Mouse (Mus musculus) embryonic fibroblast, embryonic 13.5 days (primary cell): ENCODE results near the gene Prex1.
"Not testable (repeated sequence)": the region's sequence is repeated elsewhere in the genome, so short reads cannot be mapped to it uniquely, and the experiment has no call there.

Source experiments
- CTCF ChIP-seq: IDR thresholded peaks from 2 replicates; pipeline ENCODE4 v1.5.1; 2011; ENCODE audit warnings: mild to moderate bottlenecking, control low read depth, low read length, moderate library complexity, borderline replicate concordance; ENCODE audit not compliant: insufficient read depth
- POLR2A ChIP-seq: IDR thresholded peaks from 2 replicates; pipeline ENCODE4 v1.6.1; 2011; ENCODE audit warnings: low read depth, mild to moderate bottlenecking, control low read depth, low read length, moderate library complexity

DNA sequence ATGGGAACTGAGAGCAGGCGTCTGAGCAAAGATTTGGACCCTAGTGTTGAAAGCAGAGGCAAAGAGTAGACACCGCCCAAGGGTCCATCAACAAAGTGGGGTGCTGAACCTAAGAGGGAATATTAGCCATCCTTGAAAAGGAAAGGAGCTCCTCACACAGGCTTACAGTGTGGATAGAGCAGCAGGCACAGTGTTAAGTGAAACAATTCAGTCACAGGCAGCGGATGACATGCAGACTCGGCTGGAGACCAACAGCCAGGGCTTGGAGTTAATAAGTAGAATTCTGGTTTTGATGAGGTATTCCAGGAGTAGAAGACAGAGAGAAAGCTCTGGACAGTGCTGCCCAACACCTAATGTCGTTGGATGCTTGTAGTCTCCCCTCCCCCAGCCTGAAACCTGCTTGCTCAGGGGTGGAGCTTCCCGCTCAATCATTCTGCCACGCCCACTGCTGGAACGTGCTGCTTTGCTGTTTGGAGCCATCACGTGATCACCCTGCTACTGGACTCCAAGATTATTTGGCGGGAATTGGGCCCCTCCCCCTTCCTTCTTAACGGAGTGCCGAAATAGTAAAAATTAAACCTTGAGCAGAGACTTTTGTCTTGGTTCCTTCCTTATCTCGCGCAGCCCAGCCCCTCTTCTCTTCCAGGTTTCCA is 32.8 kb upstream of the Prex1 start:
- TF ChIP-seq CTCF, POLR2A: not testable (repeated sequence)
